Mouse (Mus musculus) neural tube, embryonic 13.5 days (tissue): ENCODE measurements around the gene Fmc1. TPM values are rescaled to one million over a fixed set of nuclear protein-coding genes. Genes with fewer than 3 reads are reported as not detected.

ENCODE experiments used
- ATAC-seq: fragments of 200-750 bp; cut with Nextera tagmentation; 2 replicates; pipeline ENCODE4 v1.8.0; 2017; ENCODE audit warnings: low read depth, mild to moderate bottlenecking, moderate TSS enrichment, moderate library complexity
- H3K27ac ChIP-seq: fragments of 300-500 bp; sonication (generic); replicated peaks from 2 replicates; pipeline ENCODE4 v1.5.1; 2015; ENCODE audit warnings: moderate library complexity, mild to moderate bottlenecking, inconsistent platforms
- H3K27me3 ChIP-seq: fragments of 300-500 bp; sonication (generic); 2 replicates; pipeline ENCODE4 v1.6.1; 2015; ENCODE audit warnings: mild to moderate bottlenecking, inconsistent platforms
- H3K36me3 ChIP-seq: fragments of 300-500 bp; sonication (generic); 2 replicates; pipeline ENCODE4 v1.6.1; 2015; ENCODE audit warnings: mild to moderate bottlenecking, inconsistent platforms
- H3K4me1 ChIP-seq: fragments of 300-500 bp; sonication (generic); replicated peaks from 2 replicates; pipeline ENCODE4 v1.6.1; 2015; ENCODE audit warnings: inconsistent platforms
- H3K4me2 ChIP-seq: fragments of 300-500 bp; sonication (generic); 2 replicates; pipeline ENCODE4 v1.6.1; 2015; ENCODE audit warnings: inconsistent platforms, mild to moderate bottlenecking, moderate library complexity
- H3K4me3 ChIP-seq: fragments of 300-500 bp; sonication (generic); 2 replicates; pipeline ENCODE4 v1.5.1; 2015; ENCODE audit warnings: mild to moderate bottlenecking, inconsistent platforms
- H3K9ac ChIP-seq: fragments of 300-500 bp; sonication (generic); 2 replicates; pipeline ENCODE4 v1.6.1; 2015; ENCODE audit warnings: moderate library complexity, mild to moderate bottlenecking, inconsistent platforms
- H3K9me3 ChIP-seq: fragments of 300-500 bp; sonication (generic); 2 replicates; pipeline ENCODE4 v1.6.1; 2016; ENCODE audit warnings: inconsistent platforms
- WGBS: fragments of 180-500 bp; shearing (Covaris S2); methylation state at CpG from one replicate; pipeline ENCODE4 v1.1.7; 2015; 5-methylcytosine and 5-hydroxymethylcytosine counted together
- polyA plus RNA-seq: library from polyadenylated mRNA; unstranded; fragments of >200 nt; fragmentation: Nextera tagmentation; extraction: Ambion mirVana; gene quantifications from 2 replicates; pipeline ENCODE4 v1.2.1, GENCODE M21; 2015

Gene Fmc1
- polyA plus RNA-seq = 165 and 187 TPM in 2 replicates

- ATAC-seq = peak; percentile 86
- H3K27me3 ChIP-seq = no peaks in the 10 kb centered on the region
- peak within 1 kb of the TSS; percentile 82 for H3K4me3 ChIP-seq
- no peaks in the 10 kb centered on the region for H3K9me3 ChIP-seq
- no peaks in the 10 kb centered on the region for H3K36me3 ChIP-seq
- H3K27ac ChIP-seq = peak within 1 kb of the TSS; percentile 98
- H3K4me1 ChIP-seq = peaks cover 15% of the 10 kb centered on the region
- H3K9ac ChIP-seq = peak within 1 kb of the TSS; percentile 89
- 7% methylated on average over 41 of the region's 41 CpGs for WGBS
- H3K4me2 ChIP-seq = peak within 1 kb of the TSS; percentile 83
These were observed at the start of gene Fmc1 for GRCm38 (mm10) chr6:38533428-38534405. Fmc1 (plus strand) TSS chr6:38533502.

- Histone ChIP-seq H3K36me3 (peaks cover 74% of the 10 kb centered on the region), H3K4me3 (no peak overlapping the region), H3K27ac (no peak overlapping the region), H3K4me2 (no peak overlapping the region), H3K4me1 (no peaks in the 10 kb centered on the region), H3K27me3 (no peaks in the 10 kb centered on the region), H3K9me3 (no peaks in the 10 kb centered on the region), H3K9ac (no peak overlapping the region)
- WGBS = 85% methylated on average over 3 of the region's 3 CpGs
- ATAC-seq = no peak
These were observed 40.8 kb upstream of the Fmc1 start for GRCm38 (mm10) chr6:38492550-38492949.

GRCm38 (mm10) chr6:38495641-38496040 lies 37.7 kb upstream of the Fmc1 start:
- 18% methylated on average over 4 of the region's 4 CpGs for WGBS
- no peak overlapping the region for H3K4me3 ChIP-seq
- no peak overlapping the region for H3K27ac ChIP-seq
- no peaks in the 10 kb centered on the region for H3K9me3 ChIP-seq
- no peaks in the 10 kb centered on the region for H3K27me3 ChIP-seq
- no peak overlapping the region for H3K4me2 ChIP-seq
- peaks cover 76% of the 10 kb centered on the region for H3K36me3 ChIP-seq
- H3K9ac ChIP-seq = no peak overlapping the region
- H3K4me1 ChIP-seq = no peaks in the 10 kb centered on the region
- no peak for ATAC-seq

GRCm38 (mm10) chr6:38512096-38512495 lies 21.2 kb upstream of the Fmc1 start:
- Histone ChIP-seq H3K4me2 (no peak overlapping the region), H3K9ac (no peak overlapping the region), H3K36me3 (0 out of 2 replicates have a peak, but pooled peaks cover 4% of the 10 kb centered on the region), H3K4me3 (no peak overlapping the region), H3K9me3 (no peaks in the 10 kb centered on the region), H3K27me3 (no peaks in the 10 kb centered on the region), H3K4me1 (no peaks in the 10 kb centered on the region), H3K27ac (no peak overlapping the region)
- WGBS = 100% methylated on average over 1 of the region's 1 CpGs
- ATAC-seq = no peak

GRCm38 (mm10) chr6:38512830-38513229 lies 20.5 kb upstream of the Fmc1 start:
- Histone ChIP-seq H3K4me3 (no peak overlapping the region), H3K9ac (no peak overlapping the region), H3K9me3 (no peaks in the 10 kb centered on the region), H3K4me1 (no peaks in the 10 kb centered on the region; the same call in 1 of the 2 replicates), H3K27ac (no peak overlapping the region), H3K4me2 (no peak overlapping the region), H3K27me3 (no peaks in the 10 kb centered on the region), H3K36me3 (0 out of 2 replicates have a peak, but pooled peaks cover 4% of the 10 kb centered on the region)
- ATAC-seq = no peak

- H3K27ac ChIP-seq = no peak overlapping the region
- H3K9me3 ChIP-seq = no peaks in the 10 kb centered on the region
- ATAC-seq = no peak
- no peaks in the 10 kb centered on the region; the same call in 1 of the 2 replicates for H3K4me1 ChIP-seq
- no peaks in the 10 kb centered on the region for H3K27me3 ChIP-seq
- 91% methylated on average over 4 of the region's 4 CpGs for WGBS
- no peak overlapping the region for H3K4me2 ChIP-seq
- H3K36me3 ChIP-seq = no peaks in the 10 kb centered on the region
- H3K9ac ChIP-seq = no peak overlapping the region
- H3K4me3 ChIP-seq = no peak overlapping the region
These were observed 18.1 kb upstream of the Fmc1 start for GRCm38 (mm10) chr6:38515201-38515600.

GRCm38 (mm10) chr6:38523851-38524250 lies 9.5 kb upstream of the Fmc1 start:
- Histone ChIP-seq H3K9me3 (no peaks in the 10 kb centered on the region), H3K27ac (no peak overlapping the region), H3K36me3 (peaks cover 9% of the 10 kb centered on the region; the same call in 1 of the 2 replicates), H3K9ac (no peak overlapping the region), H3K27me3 (no peaks in the 10 kb centered on the region), H3K4me1 (no peaks in the 10 kb centered on the region), H3K4me2 (no peak overlapping the region), H3K4me3 (no peak overlapping the region)
- no peak for ATAC-seq
- WGBS = 25% methylated on average over 8 of the region's 8 CpGs

GRCm38 (mm10) chr6:38531211-38531820 lies 2.0 kb upstream of the Fmc1 start:
- Histone ChIP-seq H3K4me3 (no peak overlapping the region), H3K36me3 (no peaks in the 10 kb centered on the region), H3K4me1 (peaks cover 14% of the 10 kb centered on the region), H3K9me3 (no peaks in the 10 kb centered on the region), H3K27ac (no peak overlapping the region), H3K4me2 (no peak overlapping the region), H3K9ac (no peak overlapping the region), H3K27me3 (no peaks in the 10 kb centered on the region)
- ATAC-seq = no peak
- WGBS = 51% methylated on average over 5 of the region's 5 CpGs

GRCm38 (mm10) chr6:38532500-38533420 lies 542 bp upstream of the Fmc1 start:
- Histone ChIP-seq H3K9me3 (no peaks in the 10 kb centered on the region), H3K4me1 (peaks cover 15% of the 10 kb centered on the region), H3K4me2 (peak overlapping the region; percentile 83), H3K9ac (peak overlapping the region; percentile 80), H3K27ac (peak overlapping the region; percentile 96), H3K4me3 (peak overlapping the region; percentile 82), H3K27me3 (no peaks in the 10 kb centered on the region), H3K36me3 (no peaks in the 10 kb centered on the region)
- ATAC-seq = peak; percentile 55
- 7% methylated on average over 25 of the region's 25 CpGs for WGBS

GRCm38 (mm10) chr6:38534640-38535365 lies 1.5 kb downstream of the Fmc1 start:
- Histone ChIP-seq H3K4me3 (peak overlapping the region; percentile 82), H3K27me3 (no peaks in the 10 kb centered on the region), H3K9ac (peak overlapping the region; percentile 89), H3K9me3 (no peaks in the 10 kb centered on the region), H3K36me3 (peaks cover 8% of the 10 kb centered on the region; the same call in 1 of the 2 replicates), H3K4me2 (peak overlapping the region; percentile 58), H3K4me1 (peaks cover 15% of the 10 kb centered on the region), H3K27ac (peak overlapping the region; percentile 98)
- ATAC-seq = peak; percentile 72
- WGBS = under 1% methylated on average over 53 of the region's 53 CpGs

- peaks cover 15% of the 10 kb centered on the region for H3K4me1 ChIP-seq
- peaks cover 13% of the 10 kb centered on the region; the same call in 1 of the 2 replicates for H3K36me3 ChIP-seq
- no peak for ATAC-seq
- 2% methylated on average over 9 of the region's 9 CpGs for WGBS
- peak overlapping the region; percentile 58 for H3K4me2 ChIP-seq
- H3K9ac ChIP-seq = peak overlapping the region; percentile 89
- H3K4me3 ChIP-seq = peak overlapping the region; percentile 82
- no peaks in the 10 kb centered on the region for H3K9me3 ChIP-seq
- no peaks in the 10 kb centered on the region for H3K27me3 ChIP-seq
- H3K27ac ChIP-seq = peak overlapping the region; percentile 98
These were observed 2.0 kb downstream of the Fmc1 start for GRCm38 (mm10) chr6:38535366-38535690.
